Mouse (Mus musculus) midbrain, embryonic 15.5 days (tissue): ENCODE measurements around the gene Gm8797. TPM values are rescaled to one million over a fixed set of nuclear protein-coding genes. Genes with fewer than 3 reads are reported as not detected.
"Not testable (repeated sequence)": the region's sequence is repeated elsewhere in the genome, so short reads cannot be mapped to it uniquely, and the experiment has no call there.

Experiments used
- ATAC-seq: fragments of 200-750 bp; cut with Nextera tagmentation; replicated peaks from 2 replicates; pipeline ENCODE4 v1.8.0; 2017; ENCODE audit warnings: moderate TSS enrichment
- H3K27ac ChIP-seq: fragments of 300-500 bp; sonication (generic); 2 replicates; pipeline ENCODE4 v1.5.1; 2015; ENCODE audit warnings: mild to moderate bottlenecking, inconsistent platforms
- H3K27me3 ChIP-seq: fragments of 300-500 bp; sonication (generic); replicated peaks from 2 replicates; pipeline ENCODE4 v1.6.1; 2015; ENCODE audit warnings: inconsistent platforms
- H3K36me3 ChIP-seq: fragments of 300-500 bp; sonication (generic); replicated peaks from 2 replicates; pipeline ENCODE4 v1.6.1; 2015; ENCODE audit warnings: inconsistent platforms
- H3K4me1 ChIP-seq: fragments of 300-500 bp; sonication (generic); 2 replicates; pipeline ENCODE4 v1.6.1; 2015; ENCODE audit warnings: inconsistent platforms
- H3K4me2 ChIP-seq: fragments of 300-500 bp; sonication (generic); 2 replicates; pipeline ENCODE4 v1.6.1; 2015; ENCODE audit warnings: inconsistent platforms, mild to moderate bottlenecking, moderate library complexity
- H3K4me3 ChIP-seq: fragments of 300-500 bp; sonication (generic); 2 replicates; pipeline ENCODE4 v1.5.1; 2015; ENCODE audit warnings: mild to moderate bottlenecking, inconsistent platforms
- H3K9ac ChIP-seq: fragments of 300-500 bp; sonication (generic); 2 replicates; pipeline ENCODE4 v1.6.1; 2015; ENCODE audit warnings: mild to moderate bottlenecking, inconsistent platforms
- H3K9me3 ChIP-seq: fragments of 300-500 bp; sonication (generic); 2 replicates; pipeline ENCODE4 v1.6.1; 2016; ENCODE audit warnings: inconsistent platforms
- WGBS: fragments of 180-500 bp; shearing (Covaris S2); methylation state at CpG from one replicate; pipeline ENCODE4 v1.1.7; 2015; ENCODE audit warnings: mixed read lengths; 5-methylcytosine and 5-hydroxymethylcytosine counted together
- polyA plus RNA-seq: library from polyadenylated mRNA; unstranded; fragments of >200 nt; fragmentation: Nextera tagmentation; extraction: Ambion mirVana; gene quantifications from 2 replicates; pipeline ENCODE4 v1.2.1, GENCODE M21; 2015

Gm8797 gene
- polyA plus RNA-seq: 17.7 and 27.4 TPM in 2 replicates

GRCm38 (mm10) chr3:5750506-5750905 is at the start of gene Gm8797:
Gene Gm8797 (plus strand): TSS chr3:5750806.
- not testable (repeated sequence) for H3K36me3 ChIP-seq, H3K9ac ChIP-seq, H3K4me2 ChIP-seq, H3K4me3 ChIP-seq, H3K27me3 ChIP-seq, H3K27ac ChIP-seq, H3K9me3 ChIP-seq, ATAC-seq, H3K4me1 ChIP-seq
- WGBS: 92% methylated on average over 9 of the region's 9 CpGs

- no peak overlapping the region for H3K4me2 ChIP-seq
- ATAC-seq: no peak
- H3K9me3 ChIP-seq: no peaks in the 10 kb centered on the region
- H3K4me3 ChIP-seq: no peak overlapping the region
- no peak overlapping the region for H3K9ac ChIP-seq
- no peaks in the 10 kb centered on the region for H3K4me1 ChIP-seq
- no peaks in the 10 kb centered on the region for H3K27me3 ChIP-seq
- no peak overlapping the region for H3K27ac ChIP-seq
- H3K36me3 ChIP-seq: no peaks in the 10 kb centered on the region
These were observed 36.1 kb upstream of the Gm8797 start for GRCm38 (mm10) chr3:5714481-5714880.

DNA sequence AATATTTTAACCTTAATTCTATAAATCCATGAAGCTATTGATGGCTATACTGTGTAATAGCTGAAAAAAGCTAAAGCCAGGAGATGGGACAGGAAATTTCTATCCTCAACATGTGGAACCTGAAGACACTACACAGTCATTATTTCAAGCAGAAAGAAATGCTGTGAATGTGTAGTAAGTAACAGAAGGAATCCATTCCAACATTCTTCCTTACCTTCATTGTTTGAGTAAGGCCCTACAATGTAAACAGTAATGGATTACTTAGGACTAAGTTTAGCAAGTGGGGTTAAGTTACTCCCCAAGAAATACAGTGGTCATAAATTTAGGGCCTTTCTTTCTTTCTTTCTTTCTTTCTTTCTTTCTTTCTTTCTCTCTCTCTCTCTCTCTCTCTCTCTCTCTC is 17.7 kb upstream of the Gm8797 start:
- Histone ChIP-seq H3K4me1 (no peaks in the 10 kb centered on the region), H3K36me3 (no peaks in the 10 kb centered on the region), H3K9me3 (no peaks in the 10 kb centered on the region), H3K4me3 (no peak overlapping the region), H3K4me2 (no peak overlapping the region), H3K27me3 (no peaks in the 10 kb centered on the region), H3K27ac (no peak overlapping the region), H3K9ac (no peak overlapping the region)
- ATAC-seq: no peak

- H3K27me3 ChIP-seq: no peaks in the 10 kb centered on the region
- peak; percentile 97 for ATAC-seq
- H3K27ac ChIP-seq: peak overlapping the region; percentile 69
- H3K4me2 ChIP-seq: peak overlapping the region; percentile 20; the same call in 1 of the 2 replicates
- H3K36me3 ChIP-seq: no peaks in the 10 kb centered on the region
- H3K4me3 ChIP-seq: no peak overlapping the region
- WGBS: 10% methylated on average over 3 of the region's 3 CpGs
- no peak overlapping the region for H3K9ac ChIP-seq
- H3K9me3 ChIP-seq: no peaks in the 10 kb centered on the region
- H3K4me1 ChIP-seq: peaks cover 5% of the 10 kb centered on the region; the same call in 1 of the 2 replicates
These were observed 4.3 kb downstream of the Gm8797 start for GRCm38 (mm10) chr3:5754763-5755478.

GRCm38 (mm10) chr3:5766256-5766655 is 15.7 kb downstream of the Gm8797 start:
- Histone ChIP-seq H3K4me2 (no peak overlapping the region), H3K27me3 (no peaks in the 10 kb centered on the region), H3K27ac (no peak overlapping the region), H3K4me3 (no peak overlapping the region), H3K9me3 (no peaks in the 10 kb centered on the region), H3K4me1 (no peaks in the 10 kb centered on the region; the same call in 1 of the 2 replicates), H3K36me3 (no peaks in the 10 kb centered on the region), H3K9ac (no peak overlapping the region)
- ATAC-seq: peak; percentile 81
- WGBS: 30% methylated on average over 3 of the region's 3 CpGs

DNA sequence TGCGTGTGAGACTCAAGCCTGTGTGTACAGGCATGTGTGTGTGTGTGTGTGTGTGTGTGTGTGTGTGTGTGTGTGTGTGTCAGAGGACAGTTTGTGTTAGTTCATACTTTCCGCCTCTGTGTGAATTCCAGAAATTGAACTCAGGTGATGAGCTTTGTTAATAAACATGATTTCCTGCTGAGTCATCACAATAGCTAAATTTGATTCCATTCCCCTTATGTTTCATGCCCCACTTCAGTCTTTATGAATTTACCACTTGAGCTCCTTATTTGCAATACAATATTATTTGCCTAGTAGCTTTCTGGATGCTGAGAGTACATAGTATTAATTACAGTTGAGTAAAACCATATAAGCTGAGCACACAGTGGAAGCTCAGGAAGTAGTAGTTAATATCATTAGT is 26.3 kb downstream of the Gm8797 start:
- no peak for ATAC-seq
- no peaks in the 10 kb centered on the region for H3K4me1 ChIP-seq
- 73% methylated on average over 2 of the region's 2 CpGs for WGBS
- H3K4me2 ChIP-seq: no peak overlapping the region
- no peak overlapping the region for H3K9ac ChIP-seq
- no peaks in the 10 kb centered on the region for H3K9me3 ChIP-seq
- H3K27ac ChIP-seq: no peak overlapping the region
- no peaks in the 10 kb centered on the region for H3K36me3 ChIP-seq
- H3K27me3 ChIP-seq: no peaks in the 10 kb centered on the region
- no peak overlapping the region for H3K4me3 ChIP-seq
